Mouse (Mus musculus) heart, embryonic 16.5 days (tissue): ENCODE measurements around the gene Ell3. TPM values are rescaled to one million over a fixed set of nuclear protein-coding genes. Genes with fewer than 3 reads are reported as not detected.
"Not testable (repeated sequence)": the region's sequence is repeated elsewhere in the genome, so short reads cannot be mapped to it uniquely, and the experiment has no call there.

Source experiments
- ATAC-seq: fragments of 200-750 bp; cut with Nextera tagmentation; replicated peaks from 2 replicates; pipeline ENCODE4 v1.8.0; 2017; ENCODE audit warnings: moderate number of reproducible peaks; ENCODE audit not compliant: insufficient read depth, low FRiP score; ENCODE audit errors: extremely low read depth
- H3K27ac ChIP-seq: fragments of 300-500 bp; sonication (generic); 2 replicates; pipeline ENCODE4 v1.5.1; 2014; ENCODE audit warnings: mild to moderate bottlenecking, low read length, control low read depth, moderate library complexity
- H3K27me3 ChIP-seq: fragments of 300-500 bp; sonication (generic); 2 replicates; pipeline ENCODE4 v1.6.1; 2014; ENCODE audit warnings: low read length, mixed read lengths; ENCODE audit not compliant: control insufficient read depth, insufficient read depth
- H3K36me3 ChIP-seq: fragments of 300-500 bp; sonication (generic); 2 replicates; pipeline ENCODE4 v1.6.1; 2014; ENCODE audit not compliant: control insufficient read depth, insufficient read depth
- H3K4me1 ChIP-seq: fragments of 300-500 bp; sonication (generic); 2 replicates; pipeline ENCODE4 v1.6.1; 2014; ENCODE audit warnings: low read length, mixed read lengths; ENCODE audit not compliant: control insufficient read depth, insufficient read depth
- H3K4me2 ChIP-seq: fragments of 300-500 bp; sonication (generic); 2 replicates; pipeline ENCODE4 v1.6.1; 2014; ENCODE audit warnings: low read depth, mild to moderate bottlenecking, control low read depth, low read length
- H3K4me3 ChIP-seq: fragments of 300-500 bp; sonication (generic); 2 replicates; pipeline ENCODE4 v1.5.1; 2014; ENCODE audit warnings: mild to moderate bottlenecking, control low read depth, low read length
- H3K9ac ChIP-seq: fragments of 300-500 bp; sonication (generic); 2 replicates; pipeline ENCODE4 v1.6.1; 2014; ENCODE audit warnings: low read length, control low read depth
- H3K9me3 ChIP-seq: fragments of 300-500 bp; sonication (generic); replicated peaks from 2 replicates; pipeline ENCODE4 v1.6.1; 2016; ENCODE audit warnings: low read length; ENCODE audit not compliant: control insufficient read depth
- WGBS: fragments of 180-500 bp; shearing (Covaris S2); extraction: QIAGEN DNeasy Blood & Tissue Kit; methylation state at CpG from one replicate; pipeline ENCODE4 v1.1.7; 2014; 5-methylcytosine and 5-hydroxymethylcytosine counted together
- polyA plus RNA-seq: library from polyadenylated mRNA; unstranded; fragments of >200 nt; fragmentation: Nextera tagmentation; extraction: Ambion mirVana; gene quantifications from 2 replicates; pipeline ENCODE4 v1.2.1, GENCODE M21; 2015

Ell3 gene
- 1.1 and 1.6 TPM in 2 replicates for polyA plus RNA-seq

DNA sequence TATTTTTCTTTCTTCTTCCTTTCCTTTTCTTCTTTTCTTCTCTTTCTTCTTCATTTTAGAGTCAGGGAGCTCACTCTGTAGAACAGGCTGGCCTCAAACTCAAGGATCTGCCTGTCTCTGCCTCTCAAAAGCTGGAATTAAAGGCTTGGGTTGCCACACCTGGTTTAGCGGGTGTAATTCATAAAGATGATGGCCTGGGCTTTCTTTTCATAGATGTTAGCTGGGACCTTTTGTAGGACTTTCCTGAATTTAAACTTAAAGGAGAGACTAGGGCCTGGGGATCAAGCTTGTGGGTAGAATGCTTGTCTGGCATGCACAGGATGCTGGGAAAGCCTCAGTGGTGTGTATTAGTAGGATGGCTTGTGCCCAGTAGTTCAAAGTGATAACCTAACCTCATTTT, at the start of gene Ell3:
Ell3 (minus strand) TSS at position 101 of the 400 bp plus-strand sequence.
- Histone ChIP-seq H3K9ac (peak within 1 kb of the TSS; percentile 71), H3K36me3 (peaks cover 4% of the 10 kb centered on the region; the same call in 1 of the 2 replicates), H3K27me3 (no peaks in the 10 kb centered on the region), H3K27ac (no peak within 1 kb of the TSS), H3K9me3 (no peaks in the 10 kb centered on the region), H3K4me3 (peak within 1 kb of the TSS; percentile 64), H3K4me1 (peaks cover 18% of the 10 kb centered on the region), H3K4me2 (peak within 1 kb of the TSS; percentile 99)
- 85% methylated on average over 1 of the region's 1 CpGs for WGBS
- no peak for ATAC-seq

DNA sequence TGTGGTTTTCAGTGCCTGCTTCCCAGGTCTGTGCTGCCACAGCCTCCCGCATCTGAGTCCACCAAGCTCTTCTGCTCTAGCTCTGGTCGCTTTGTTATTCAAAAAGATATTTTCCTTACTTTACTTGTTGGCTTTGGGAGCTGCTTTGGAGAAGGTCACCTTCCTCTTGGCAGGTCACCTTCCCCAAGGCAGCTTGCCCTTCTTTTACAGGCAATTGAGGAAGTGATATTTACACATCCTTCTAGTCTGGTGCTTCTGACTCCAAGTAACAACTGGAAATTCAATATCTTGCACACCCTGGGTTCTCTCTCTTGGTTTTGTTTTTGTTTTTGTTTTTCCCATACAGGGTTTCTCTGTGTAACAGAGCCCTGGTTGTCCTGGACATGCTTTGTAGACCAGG, 40.3 kb upstream of the Ell3 start:
- not testable (repeated sequence) for H3K9me3 ChIP-seq, H3K27ac ChIP-seq, H3K9ac ChIP-seq, H3K36me3 ChIP-seq, ATAC-seq, H3K4me1 ChIP-seq, H3K27me3 ChIP-seq, H3K4me3 ChIP-seq, H3K4me2 ChIP-seq
- 50% methylated on average over 1 of the region's 2 CpGs for WGBS

DNA sequence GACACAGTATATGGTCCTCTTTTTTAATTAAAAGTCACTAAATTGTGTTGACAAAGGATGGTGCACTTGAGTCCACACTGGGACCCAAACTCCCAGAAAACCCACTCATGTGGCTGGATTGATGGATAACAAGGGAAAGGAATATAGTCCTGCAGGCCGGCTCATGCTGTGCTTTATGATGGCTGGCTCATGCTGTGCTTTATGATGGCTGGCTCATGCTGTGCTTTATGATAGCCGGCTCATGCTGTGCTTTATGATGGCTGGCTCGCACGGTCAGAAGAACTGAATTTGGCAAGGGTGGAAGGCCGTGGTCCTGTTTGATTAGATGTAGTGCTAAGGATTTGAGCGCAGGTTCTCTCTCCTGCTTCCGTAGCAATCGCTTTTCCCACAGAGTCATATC, 39.5 kb upstream of the Ell3 start:
- Histone ChIP-seq H3K27me3 (no peaks in the 10 kb centered on the region), H3K4me3 (no peak overlapping the region), H3K27ac (no peak overlapping the region), H3K36me3 (no peaks in the 10 kb centered on the region), H3K9me3 (no peaks in the 10 kb centered on the region), H3K9ac (no peak overlapping the region), H3K4me2 (no peak overlapping the region), H3K4me1 (no peaks in the 10 kb centered on the region)
- ATAC-seq = no peak
- 77% methylated on average over 8 of the region's 8 CpGs for WGBS

DNA sequence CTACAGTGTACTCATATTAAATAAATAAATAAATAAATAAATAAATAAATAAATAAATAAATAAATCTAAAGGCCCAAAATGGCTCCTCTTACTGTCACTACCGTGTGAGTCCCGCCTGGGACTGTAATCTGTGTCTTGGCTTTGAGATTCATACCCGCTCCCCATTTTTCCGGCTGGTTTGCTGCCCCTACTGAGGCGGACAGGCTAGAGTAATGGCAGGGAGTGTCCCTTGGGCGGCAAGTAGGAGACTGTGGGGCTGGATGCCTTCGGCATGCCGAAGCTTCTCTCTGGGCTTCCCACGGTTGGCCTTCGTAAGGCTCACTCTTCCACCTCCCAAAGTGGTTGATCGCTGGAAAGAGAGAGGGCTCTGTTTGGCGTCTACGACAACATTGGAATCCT, 36.8 kb upstream of the Ell3 start:
- not testable (repeated sequence) for H3K27me3 ChIP-seq, H3K9me3 ChIP-seq, H3K36me3 ChIP-seq, H3K9ac ChIP-seq, H3K27ac ChIP-seq, H3K4me2 ChIP-seq, H3K4me3 ChIP-seq, ATAC-seq, H3K4me1 ChIP-seq
- 84% methylated on average over 13 of the region's 13 CpGs for WGBS

DNA sequence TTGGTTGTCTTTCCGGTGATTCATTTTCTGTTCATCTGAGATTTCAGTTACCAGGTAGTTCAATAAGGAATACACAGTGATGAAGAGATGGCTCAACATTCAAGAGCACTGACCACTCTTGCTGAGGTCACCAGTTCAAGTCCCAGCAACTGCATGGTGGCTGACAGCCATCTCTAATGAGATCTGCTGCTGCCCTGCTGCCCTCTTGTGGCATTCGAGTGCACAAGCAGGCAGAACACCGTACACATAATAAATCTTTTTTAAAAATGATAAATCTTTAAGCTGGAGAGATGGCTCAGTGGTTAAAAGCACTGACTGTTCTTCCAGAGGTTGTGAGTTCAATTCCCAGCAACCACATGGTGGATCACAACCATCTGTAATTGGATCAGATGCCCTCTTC, 36.4 kb upstream of the Ell3 start:
- Histone ChIP-seq H3K4me2 (no peak overlapping the region), H3K4me1 (no peaks in the 10 kb centered on the region), H3K9ac (no peak overlapping the region), H3K9me3 (no peaks in the 10 kb centered on the region), H3K4me3 (no peak overlapping the region), H3K27me3 (no peaks in the 10 kb centered on the region), H3K36me3 (no peaks in the 10 kb centered on the region), H3K27ac (no peak overlapping the region)
- ATAC-seq = no peak
- WGBS = 51% methylated on average over 3 of the region's 3 CpGs

DNA sequence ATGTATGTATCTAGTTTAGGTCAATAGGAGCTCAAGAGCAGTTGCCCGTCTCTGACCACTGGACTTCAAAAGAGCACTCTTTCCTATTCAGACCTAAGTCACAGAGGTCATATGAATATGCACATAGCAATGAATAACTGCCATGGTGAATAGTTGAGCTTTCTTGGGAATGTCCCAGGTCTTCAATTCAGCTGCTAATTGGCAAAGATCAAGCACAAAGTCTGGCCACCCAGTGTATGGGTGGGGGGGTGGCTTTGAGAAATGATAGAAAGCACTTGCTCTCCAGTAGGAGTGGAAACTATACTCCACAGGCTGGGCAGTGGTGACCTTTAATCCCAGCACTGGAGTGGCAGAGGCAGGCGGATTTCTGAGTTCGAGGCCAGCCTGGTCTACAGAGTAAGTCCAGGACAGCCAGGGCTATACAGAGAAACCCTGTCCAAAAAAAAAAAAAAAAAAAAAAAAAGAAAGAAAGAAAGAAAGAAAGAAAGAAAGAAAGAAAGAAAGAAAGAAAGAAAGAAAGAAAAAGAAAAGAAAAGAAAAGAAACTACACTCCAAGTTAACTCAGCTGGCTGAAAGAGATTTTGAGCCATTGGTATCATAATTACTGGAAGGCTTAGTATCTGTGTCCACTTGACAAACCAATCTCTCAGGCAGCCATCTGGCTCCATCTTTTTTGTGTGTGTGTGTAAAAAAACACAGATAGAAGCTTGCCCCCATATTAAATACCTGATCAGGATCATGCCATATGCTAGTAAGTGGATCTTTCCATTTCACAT, 33.6 kb upstream of the Ell3 start:
- H3K9ac ChIP-seq = no peak overlapping the region
- H3K27me3 ChIP-seq = no peaks in the 10 kb centered on the region
- H3K27ac ChIP-seq = no peak overlapping the region
- H3K4me1 ChIP-seq = 0 out of 2 replicates have a peak, but pooled peaks cover 2% of the 10 kb centered on the region
- ATAC-seq = no peak
- H3K4me3 ChIP-seq = no peak overlapping the region
- H3K9me3 ChIP-seq = no peaks in the 10 kb centered on the region
- H3K4me2 ChIP-seq = no peak overlapping the region
- WGBS = 82% methylated on average over 3 of the region's 3 CpGs
- H3K36me3 ChIP-seq = no peaks in the 10 kb centered on the region

DNA sequence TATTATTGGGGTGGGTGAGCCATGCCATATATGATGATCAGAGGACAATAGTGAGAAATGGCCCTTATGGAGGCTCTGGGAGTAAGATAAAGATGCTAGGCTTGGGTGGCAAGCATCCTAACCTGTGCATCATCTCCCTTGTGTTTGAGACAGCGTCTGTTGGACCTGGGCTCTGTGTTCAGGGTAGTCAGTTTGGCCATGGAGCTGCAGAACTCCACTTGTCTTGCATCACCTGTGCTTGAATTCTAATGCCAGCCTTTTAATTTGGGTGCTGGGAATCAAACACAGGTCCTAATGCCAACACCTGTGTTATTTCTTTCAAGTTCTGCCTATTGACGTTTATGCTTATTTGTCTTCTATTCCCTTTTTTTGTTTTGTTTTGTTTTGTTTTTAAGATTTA, 31.2 kb upstream of the Ell3 start:
- not testable (repeated sequence) for H3K27ac ChIP-seq, H3K4me2 ChIP-seq
- WGBS = 93% methylated on average over 2 of the region's 2 CpGs

DNA sequence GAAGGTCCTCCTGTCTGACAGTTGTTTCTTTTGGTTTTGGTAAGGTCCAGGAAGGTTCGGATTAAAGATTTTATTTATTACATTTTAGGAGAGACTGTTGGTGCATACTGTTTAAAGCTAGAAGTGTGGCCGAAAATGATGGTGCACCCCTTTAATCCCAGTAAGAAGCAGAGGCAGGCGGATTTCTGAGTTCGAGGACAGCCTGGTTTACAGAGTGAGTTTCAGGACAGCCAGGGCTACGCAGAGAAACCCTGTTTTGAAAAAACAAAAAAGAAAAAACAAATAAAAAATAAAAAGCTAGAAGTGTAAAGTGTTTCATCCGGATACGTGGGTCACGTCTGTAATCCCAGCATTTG, 30.1 kb upstream of the Ell3 start:
- Histone ChIP-seq H3K9ac (peak overlapping the region; percentile 83), H3K4me1 (0 out of 2 replicates have a peak, but pooled peaks cover 2% of the 10 kb centered on the region), H3K36me3 (no peaks in the 10 kb centered on the region), H3K9me3 (no peaks in the 10 kb centered on the region), H3K27ac (peak overlapping the region; percentile 61), H3K4me3 (peak overlapping the region; percentile 78), H3K4me2 (peak overlapping the region; percentile 75), H3K27me3 (no peaks in the 10 kb centered on the region)
- ATAC-seq = no peak
- WGBS = 25% methylated on average over 8 of the region's 8 CpGs

More for the DNA sequence above, 31.2 kb upstream of the Ell3 start:
- H3K4me1 ChIP-seq, ATAC-seq, H3K4me3 ChIP-seq, H3K9me3 ChIP-seq, H3K36me3 ChIP-seq, H3K27me3 ChIP-seq, H3K9ac ChIP-seq: not testable (repeated sequence)

DNA sequence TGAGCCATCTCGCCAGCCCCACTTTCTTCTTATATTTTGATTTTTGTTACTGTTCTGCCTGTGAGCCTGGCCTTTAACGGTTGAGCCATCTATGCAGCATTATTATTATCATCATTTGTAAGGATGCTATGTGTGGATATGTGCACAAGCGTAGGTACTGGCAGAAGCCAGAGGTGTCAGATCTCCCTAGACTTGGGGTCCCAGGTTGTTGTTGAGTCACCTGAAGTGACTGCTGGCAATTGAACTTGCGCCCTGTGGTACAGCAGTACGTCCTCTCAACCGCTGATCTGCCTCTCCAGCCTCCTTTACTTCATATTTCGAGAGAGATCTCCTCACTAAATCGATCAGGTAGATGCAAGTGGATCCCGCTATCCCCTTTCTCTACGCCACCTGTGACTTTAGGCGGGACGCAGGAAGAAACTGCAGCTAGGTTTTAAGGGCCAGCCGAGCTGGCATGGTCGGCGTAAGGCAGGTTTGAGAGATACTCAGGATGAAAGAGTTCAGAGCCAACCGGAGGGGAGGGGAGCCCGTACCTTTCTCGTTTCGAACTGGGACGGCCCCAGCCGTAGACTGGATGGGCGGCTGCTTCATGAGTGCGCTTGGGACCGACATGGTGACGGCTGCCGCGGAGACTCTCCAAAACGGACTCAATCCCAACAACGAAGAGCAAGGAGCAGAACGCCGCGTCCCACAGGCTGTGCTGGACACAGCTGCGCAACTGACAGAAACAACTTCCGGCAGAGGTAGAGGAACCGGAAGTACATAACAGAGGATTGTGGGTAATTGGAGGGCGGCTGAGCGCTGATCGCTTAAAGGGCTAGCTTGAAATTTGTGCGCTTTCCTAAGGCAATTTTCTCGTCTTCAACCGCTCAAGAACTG, 29.5 kb upstream of the Ell3 start, which contains the start of gene Mfap1b:
Mfap1b (minus strand) TSS at position 767 of the 879 bp plus-strand sequence.
- 4% methylated on average over 38 of the region's 41 CpGs for WGBS
- H3K9ac ChIP-seq = peak within 1 kb of the TSS; percentile 83
- H3K27me3 ChIP-seq, H3K9me3 ChIP-seq, H3K4me1 ChIP-seq, H3K36me3 ChIP-seq: not testable (repeated sequence)
- H3K4me2 ChIP-seq = peak within 1 kb of the TSS; percentile 75
- peak within 1 kb of the TSS; percentile 78 for H3K4me3 ChIP-seq
- H3K27ac ChIP-seq = peak within 1 kb of the TSS; percentile 61
- peak; percentile 92 for ATAC-seq
